Mouse (Mus musculus): ENCODE results near the gene Kansl1. TPM values are rescaled to one million over a fixed set of nuclear protein-coding genes. Genes with fewer than 3 reads are reported as not detected.

The Kansl1 gene
- total RNA-seq, 2 experiments from 2014 or later: 69.6 to 87.1 TPM

GRCm38 (mm10) chr11:104289199-104290031 lies 179.2 kb downstream of the Kansl1 start:
- intact Hi-C loops (cut with DNase I): no loop called here
- DNase-seq (ENCODE audit: low spot score in 2 of 2): peak; percentile 60 to 74

- intact Hi-C loops (cut with DNase I): no loop called here
- peak; percentile 65 to 77 for DNase-seq (ENCODE audit: low spot score in 2 of 2)
Measured at GRCm38 (mm10) chr11:104288835-104289198, 179.8 kb downstream of the Kansl1 start.

- no peak for DNase-seq (ENCODE audit: low spot score in 2 of 2)
- intact Hi-C loops (cut with DNase I): no loop called here
Measured at GRCm38 (mm10) chr11:104287113-104287512, 181.5 kb downstream of the Kansl1 start.

Small RNA genes within 50 kb of the gene (microRNA-seq; reads per million reads assigned to microRNA genes)
- gene Gm47315: not detected

Other genes starting within 250 kb of the Kansl1 start
- gene Mapt, start 237.5 kb downstream of the Kansl1 start, total RNA-seq (2021): 100 to 1,000 TPM; 349 to 367 TPM
- 10 to 100 TPM; 56.6 to 63.2 TPM for gene Cdc27, start 81.8 kb upstream of the Kansl1 start, total RNA-seq (2021)
- gene Myl4, start 81.8 kb upstream of the Kansl1 start, total RNA-seq (2021): 10 to 100 TPM; 22.6 to 43.4 TPM
- gene Itgb3, start 139.1 kb upstream of the Kansl1 start, total RNA-seq (2021): 1 to 10 TPM; 2.9 to 3.1 TPM
- under 1 TPM; 0.49 to 0.91 TPM for gene Gm11639, start 216.8 kb upstream of the Kansl1 start, total RNA-seq (2021)

All from left cerebral cortex, postnatal 36 days (tissue).